Mouse (Mus musculus) forebrain, embryonic 14.5 days (tissue): ENCODE results near the gene Alg14. TPM values are rescaled to one million over a fixed set of nuclear protein-coding genes. Genes with fewer than 3 reads are reported as not detected.
A peak's percentile ranks its signal among the peaks of the same experiment; 100 is the strongest.

Experiments
- ATAC-seq: fragments of 200-750 bp; cut with Nextera tagmentation; 2 replicates; pipeline ENCODE4 v1.8.0; 2017; ENCODE audit warnings: mild to moderate bottlenecking, moderate library complexity
- DNase-seq: peaks from one replicate; pipeline ENCODE4 v3.0.0-alpha.2; 2015; ENCODE audit warnings: low spot score
- H3K27ac ChIP-seq: fragments of 300-500 bp; sonication (generic); 2 replicates; pipeline ENCODE4 v1.5.1; 2014; ENCODE audit warnings: low read depth, mild to moderate bottlenecking, control low read depth, low read length, moderate library complexity
- H3K27me3 ChIP-seq: fragments of 300-500 bp; sonication (generic); replicated peaks from 2 replicates; pipeline ENCODE4 v1.6.1; 2014; ENCODE audit warnings: low read length, control low read depth, mixed read lengths; ENCODE audit not compliant: control insufficient read depth, insufficient read depth
- H3K36me3 ChIP-seq: fragments of 300-500 bp; sonication (generic); 2 replicates; pipeline ENCODE4 v1.6.1; 2014; ENCODE audit warnings: low read length, control low read depth; ENCODE audit not compliant: control insufficient read depth, insufficient read depth
- H3K4me1 ChIP-seq: fragments of 300-500 bp; sonication (generic); 2 replicates; pipeline ENCODE4 v1.6.1; 2014; ENCODE audit warnings: antibody characterized with exemption, low read length, control low read depth; ENCODE audit not compliant: control insufficient read depth, insufficient read depth
- H3K4me2 ChIP-seq: fragments of 300-500 bp; sonication (generic); 2 replicates; pipeline ENCODE4 v1.6.1; 2014; ENCODE audit warnings: mild to moderate bottlenecking, control low read depth, low read length
- H3K4me3 ChIP-seq: fragments of 300-500 bp; sonication (generic); 2 replicates; pipeline ENCODE4 v1.5.1; 2014; ENCODE audit warnings: low read depth, low read length, control low read depth
- H3K9ac ChIP-seq: fragments of 300-500 bp; sonication (generic); 2 replicates; pipeline ENCODE4 v1.6.1; 2014; ENCODE audit warnings: mild to moderate bottlenecking, low read length, control low read depth, moderate library complexity
- H3K9me3 ChIP-seq: fragments of 300-500 bp; sonication (generic); replicated peaks from 2 replicates; pipeline ENCODE4 v1.6.1; 2016; ENCODE audit warnings: low read length, control low read depth, mixed read lengths; ENCODE audit not compliant: control insufficient read depth
- WGBS: fragments of 180-500 bp; shearing (Covaris S2); extraction: QIAGEN DNeasy Blood & Tissue Kit; methylation state at CpG from one replicate; pipeline ENCODE4 v1.1.7; 2014; 5-methylcytosine and 5-hydroxymethylcytosine counted together
- polyA plus RNA-seq: library from polyadenylated mRNA; unstranded; fragments of >200 nt; fragmentation: Nextera tagmentation; extraction: Ambion mirVana; gene quantifications from 2 replicates; pipeline ENCODE4 v1.2.1, GENCODE M21; 2014

Alg14 gene
- polyA plus RNA-seq, 1 experiment from 2014 or later, result 40.9 TPM

GRCm38 (mm10) chr3:121258521-121259478 lies 32.8 kb upstream of the Alg14 start:
- no peak for DNase-seq
- H3K27me3 ChIP-seq, result peaks cover 6% of the 10 kb centered on the region
- WGBS, result 75% methylated on average over 20 of the region's 20 CpGs

GRCm38 (mm10) chr3:121260041-121260440 lies 31.5 kb upstream of the Alg14 start:
- H3K4me3 ChIP-seq, result no peak overlapping the region
- no peaks in the 10 kb centered on the region for H3K36me3 ChIP-seq
- peaks cover 12% of the 10 kb centered on the region for H3K27me3 ChIP-seq
- 75% methylated on average over 7 of the region's 7 CpGs for whole genome bisulfite sequencing
- H3K9me3 ChIP-seq, result no peaks in the 10 kb centered on the region
- no peak for DNase-seq
- H3K9ac ChIP-seq, result no peak overlapping the region
- H3K4me2 ChIP-seq, result no peak overlapping the region
- no peaks in the 10 kb centered on the region for H3K4me1 ChIP-seq
- no peak overlapping the region for H3K27ac ChIP-seq
- no peak for ATAC-seq

More at GRCm38 (mm10) chr3:121258521-121259478, 32.8 kb upstream of the Alg14 start:
- ATAC-seq, result no peak
- Histone ChIP-seq H3K4me1 (no peaks in the 10 kb centered on the region), H3K4me3 (no peak overlapping the region), H3K9me3 (no peaks in the 10 kb centered on the region), H3K4me2 (no peak overlapping the region), H3K36me3 (no peaks in the 10 kb centered on the region), H3K27ac (no peak overlapping the region), H3K9ac (no peak overlapping the region)

GRCm38 (mm10) chr3:121260831-121261230 lies 30.7 kb upstream of the Alg14 start:
- H3K9me3 ChIP-seq, result no peaks in the 10 kb centered on the region
- H3K27ac ChIP-seq, result no peak overlapping the region
- ATAC-seq (no peak), DNase-seq (no peak)
- no peak overlapping the region for H3K4me3 ChIP-seq
- H3K4me2 ChIP-seq, result no peak overlapping the region
- H3K36me3 ChIP-seq, result no peaks in the 10 kb centered on the region
- peaks cover 12% of the 10 kb centered on the region for H3K27me3 ChIP-seq
- 77% methylated on average over 1 of the region's 1 CpGs for WGBS
- no peaks in the 10 kb centered on the region for H3K4me1 ChIP-seq
- H3K9ac ChIP-seq, result no peak overlapping the region

GRCm38 (mm10) chr3:121261251-121261650 lies 30.3 kb upstream of the Alg14 start:
- no peak for ATAC-seq
- H3K4me3 ChIP-seq, result no peak overlapping the region
- H3K4me2 ChIP-seq, result no peak overlapping the region
- no peaks in the 10 kb centered on the region for H3K9me3 ChIP-seq
- peaks cover 12% of the 10 kb centered on the region for H3K27me3 ChIP-seq
- H3K36me3 ChIP-seq, result no peaks in the 10 kb centered on the region
- WGBS, result 78% methylated on average over 7 of the region's 7 CpGs
- no peak overlapping the region for H3K27ac ChIP-seq
- H3K4me1 ChIP-seq, result no peaks in the 10 kb centered on the region
- no peak for DNase-seq
- H3K9ac ChIP-seq, result no peak overlapping the region

- Histone ChIP-seq H3K4me1 (no peaks in the 10 kb centered on the region), H3K27ac (no peak overlapping the region), H3K36me3 (no peaks in the 10 kb centered on the region), H3K4me2 (peak overlapping the region; percentile 96), H3K9me3 (no peaks in the 10 kb centered on the region), H3K4me3 (peak overlapping the region; percentile 68), H3K27me3 (peaks cover 12% of the 10 kb centered on the region), H3K9ac (peak overlapping the region; percentile 90)
- ATAC-seq (no peak), DNase-seq (no peak)
- WGBS, result 11% methylated on average over 20 of the region's 21 CpGs
Observed at GRCm38 (mm10) chr3:121261939-121262520, 29.5 kb upstream of the Alg14 start.

- H3K27ac ChIP-seq, result peak overlapping the region; percentile 21; the same call in 1 of the 2 replicates
- peak overlapping the region; percentile 90 for H3K9ac ChIP-seq
- ATAC-seq (peak; percentile 91), DNase-seq (peak; percentile 66)
- H3K27me3 ChIP-seq, result peaks cover 12% of the 10 kb centered on the region
- no peaks in the 10 kb centered on the region for H3K9me3 ChIP-seq
- peak overlapping the region; percentile 96 for H3K4me2 ChIP-seq
- H3K4me3 ChIP-seq, result peak overlapping the region; percentile 68
- under 1% methylated on average over 76 of the region's 97 CpGs for WGBS
- H3K4me1 ChIP-seq, result no peaks in the 10 kb centered on the region
- H3K36me3 ChIP-seq, result no peaks in the 10 kb centered on the region
Observed at GRCm38 (mm10) chr3:121262521-121263204, 28.9 kb upstream of the Alg14 start.

- DNase-seq (peak; percentile 62), ATAC-seq (peak; percentile 29)
- Histone ChIP-seq H3K4me1 (no peaks in the 10 kb centered on the region), H3K27ac (no peak overlapping the region), H3K9me3 (no peaks in the 10 kb centered on the region), H3K27me3 (peaks cover 12% of the 10 kb centered on the region), H3K4me2 (peak overlapping the region; percentile 96), H3K36me3 (no peaks in the 10 kb centered on the region), H3K9ac (peak overlapping the region; percentile 90), H3K4me3 (peak overlapping the region; percentile 68)
- 1% methylated on average over 20 of the region's 20 CpGs for WGBS
Observed at GRCm38 (mm10) chr3:121263205-121263548, 28.4 kb upstream of the Alg14 start.

GRCm38 (mm10) chr3:121264242-121264641 lies 27.3 kb upstream of the Alg14 start:
- H3K4me3 ChIP-seq, result no peak overlapping the region
- H3K4me1 ChIP-seq, result no peaks in the 10 kb centered on the region
- no peaks in the 10 kb centered on the region for H3K9me3 ChIP-seq
- no peak overlapping the region for H3K27ac ChIP-seq
- no peak overlapping the region for H3K4me2 ChIP-seq
- no peak for ATAC-seq
- DNase-seq, result no peak
- WGBS, result 63% methylated on average over 6 of the region's 6 CpGs
- H3K9ac ChIP-seq, result no peak overlapping the region
- no peaks in the 10 kb centered on the region for H3K36me3 ChIP-seq
- H3K27me3 ChIP-seq, result peaks cover 12% of the 10 kb centered on the region
